Mouse (Mus musculus) thymus, postnatal 0 days (tissue): ENCODE measurements around the gene B3gntl1. TPM values are rescaled to one million over a fixed set of nuclear protein-coding genes. Genes with fewer than 3 reads are reported as not detected.
"Not testable (repeated sequence)": the region's sequence is repeated elsewhere in the genome, so short reads cannot be mapped to it uniquely, and the experiment has no call there.

ENCODE experiments used
- DNase-seq: peaks from one replicate; pipeline ENCODE4 v3.0.0-alpha.2; 2015; ENCODE audit warnings: low spot score
- polyA plus RNA-seq: library from polyadenylated mRNA; unstranded; fragments of >200 nt; fragmentation: Nextera tagmentation; extraction: Ambion mirVana; gene quantifications from 2 replicates; pipeline ENCODE4 v1.2.1, GENCODE M21; 2015

The B3gntl1 gene
- polyA plus RNA-seq, 1 experiment from 2014 or later: 4.4 TPM

- DNase-seq: no peak
Observed at GRCm38 (mm10) chr11:121685491-121686001, 12.6 kb upstream of the B3gntl1 start.

- DNase-seq: no peak
Observed at GRCm38 (mm10) chr11:121683243-121683642, 10.3 kb upstream of the B3gntl1 start.

- DNase-seq: no peak
Observed at GRCm38 (mm10) chr11:121680750-121681149, 7.8 kb upstream of the B3gntl1 start.

DNA sequence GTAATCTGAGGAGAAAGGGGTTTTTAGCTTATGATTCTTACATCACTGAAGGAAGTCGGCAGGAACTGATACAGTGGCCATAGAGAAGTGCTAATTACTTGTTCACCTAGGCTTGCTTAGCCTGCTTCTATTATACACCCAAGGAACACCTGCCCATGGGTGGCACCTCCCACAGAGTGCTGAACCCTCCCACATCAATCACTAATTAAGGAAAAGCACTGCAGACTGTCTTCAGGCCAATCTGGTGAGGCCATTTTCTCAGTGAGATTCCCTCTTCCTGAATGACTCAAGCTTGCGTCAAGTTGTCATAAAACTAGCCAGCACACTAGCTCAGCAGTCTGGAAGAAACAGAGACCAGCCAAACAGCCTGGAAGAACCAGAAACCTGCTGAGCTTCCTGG lies 6.6 kb upstream of the B3gntl1 start:
- DNase-seq: no peak

DNA sequence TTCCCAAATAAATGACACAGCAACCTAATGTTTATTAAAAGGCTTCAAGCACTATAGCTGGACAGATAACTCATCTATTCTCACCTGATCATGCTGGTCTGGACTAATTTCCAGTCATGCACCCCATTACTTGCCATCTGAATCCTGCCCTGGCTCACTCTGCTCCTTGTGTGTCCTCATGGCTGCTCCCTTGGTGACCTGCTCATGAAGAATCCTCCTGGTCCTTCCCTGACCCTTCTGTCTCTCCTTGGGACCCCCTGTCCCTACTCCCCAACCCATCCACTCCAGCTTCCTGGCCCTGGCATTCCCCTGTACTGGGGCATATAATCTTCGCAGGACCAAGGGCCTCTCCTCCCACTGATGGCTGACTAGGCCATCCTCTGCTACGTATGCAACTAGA lies 3.9 kb upstream of the B3gntl1 start:
- no peak for DNase-seq

DNA sequence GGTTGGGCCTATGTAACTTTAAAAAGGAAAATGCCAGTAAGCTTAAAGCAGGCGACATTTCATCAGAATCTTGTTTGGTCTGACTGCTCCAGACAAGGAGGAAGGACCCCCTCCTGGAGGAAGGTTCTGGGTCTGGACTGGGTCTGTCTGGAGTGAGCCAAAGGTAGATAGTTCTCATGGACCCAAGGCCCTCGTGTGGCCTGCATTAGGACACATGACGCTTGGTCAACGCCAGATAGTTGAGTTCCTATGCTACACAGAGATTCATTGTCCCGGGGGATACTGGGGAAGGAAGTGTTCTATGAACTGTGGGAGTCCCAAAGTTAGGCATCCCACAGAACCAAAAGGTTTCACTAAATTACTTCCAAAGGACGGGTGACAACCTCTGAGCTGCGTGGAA lies 676 bp upstream of the B3gntl1 start:
- DNase-seq: no peak

- DNase-seq: no peak
Observed at GRCm38 (mm10) chr11:121672312-121672989, 502 bp downstream of the B3gntl1 start.

GRCm38 (mm10) chr11:121670926-121671325 lies 2.0 kb downstream of the B3gntl1 start:
- DNase-seq: no peak

DNA sequence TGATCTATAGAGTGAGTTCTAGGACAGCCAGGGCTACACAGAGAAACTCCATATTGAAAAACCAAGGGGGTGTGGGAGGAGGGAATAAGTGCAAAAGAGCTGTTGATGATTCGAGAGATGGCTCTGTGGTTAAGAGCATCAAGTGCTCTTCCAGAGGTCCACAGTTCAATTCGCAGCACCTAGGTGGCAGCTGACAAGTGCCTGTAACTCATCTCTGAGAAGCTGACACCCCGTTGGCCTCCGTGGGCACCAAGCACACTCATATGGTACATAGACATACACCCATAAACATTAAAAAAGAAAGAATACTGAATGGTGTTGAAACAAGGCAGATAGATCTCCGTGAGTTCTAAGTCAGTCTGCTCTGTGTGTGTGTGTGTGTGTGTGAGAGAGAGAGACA lies 4.2 kb downstream of the B3gntl1 start:
- no peak for DNase-seq

DNA sequence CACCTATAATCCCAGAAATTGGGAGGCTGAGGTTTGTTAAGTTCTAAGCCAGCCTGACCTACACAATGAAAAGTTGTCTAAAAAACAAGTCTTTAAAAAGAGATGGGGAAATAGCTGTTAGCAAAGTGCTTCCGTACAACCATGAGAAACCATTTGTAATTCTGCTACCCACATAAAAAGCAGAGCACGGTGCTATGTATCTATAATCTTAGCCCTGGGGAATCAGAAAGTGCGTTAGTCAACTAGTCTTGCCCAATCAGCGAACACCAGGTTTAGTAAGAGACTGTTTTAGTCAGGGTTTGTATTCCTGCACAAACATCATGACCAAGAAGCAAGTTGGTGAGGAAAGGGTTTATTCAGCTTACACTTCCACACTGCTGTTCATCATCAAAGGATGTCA lies 5.4 kb downstream of the B3gntl1 start:
- DNase-seq: no peak

DNA sequence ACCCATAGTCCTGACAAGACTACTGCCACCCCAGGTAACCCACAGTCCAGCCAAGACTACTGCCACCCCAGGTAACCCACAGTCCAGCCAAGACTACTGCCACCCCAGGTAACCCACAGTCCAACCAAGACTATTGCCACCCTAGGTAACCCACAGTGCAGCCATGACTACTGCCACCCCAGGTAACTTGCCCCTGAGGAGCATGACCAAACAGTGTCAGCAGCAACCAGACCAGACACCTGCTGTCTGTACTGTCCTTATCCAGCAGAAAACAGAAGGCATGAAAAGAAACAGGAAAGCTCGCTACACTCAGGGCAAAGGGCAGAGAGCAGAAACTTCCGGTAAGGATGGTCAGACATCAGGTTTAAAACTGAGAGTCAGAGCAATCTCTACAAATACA lies 11.8 kb downstream of the B3gntl1 start:
- no peak for DNase-seq

DNA sequence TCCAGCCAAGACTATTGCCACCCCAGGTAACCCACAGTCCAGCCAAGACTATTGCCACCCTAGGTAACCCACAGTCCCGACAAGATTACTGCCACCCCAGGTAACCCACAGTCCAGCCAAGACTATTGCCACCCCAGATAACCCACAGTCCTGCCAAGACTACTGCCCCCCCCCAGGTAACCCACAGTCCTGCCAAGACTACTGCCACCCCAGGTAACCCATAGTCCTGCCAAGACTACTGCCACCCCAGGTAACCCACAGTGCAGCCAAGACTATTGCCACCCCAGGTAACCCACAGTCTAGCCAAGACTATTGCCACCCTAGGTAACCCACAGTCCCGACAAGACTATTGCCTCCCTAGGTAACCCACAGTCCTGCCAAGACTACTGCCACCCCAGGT lies 12.3 kb downstream of the B3gntl1 start:
- not testable (repeated sequence) for DNase-seq

- no peak for DNase-seq
Observed at GRCm38 (mm10) chr11:121658151-121658550, 14.8 kb downstream of the B3gntl1 start.

GRCm38 (mm10) chr11:121655807-121656511 lies 17.0 kb downstream of the B3gntl1 start:
- DNase-seq: no peak

DNA sequence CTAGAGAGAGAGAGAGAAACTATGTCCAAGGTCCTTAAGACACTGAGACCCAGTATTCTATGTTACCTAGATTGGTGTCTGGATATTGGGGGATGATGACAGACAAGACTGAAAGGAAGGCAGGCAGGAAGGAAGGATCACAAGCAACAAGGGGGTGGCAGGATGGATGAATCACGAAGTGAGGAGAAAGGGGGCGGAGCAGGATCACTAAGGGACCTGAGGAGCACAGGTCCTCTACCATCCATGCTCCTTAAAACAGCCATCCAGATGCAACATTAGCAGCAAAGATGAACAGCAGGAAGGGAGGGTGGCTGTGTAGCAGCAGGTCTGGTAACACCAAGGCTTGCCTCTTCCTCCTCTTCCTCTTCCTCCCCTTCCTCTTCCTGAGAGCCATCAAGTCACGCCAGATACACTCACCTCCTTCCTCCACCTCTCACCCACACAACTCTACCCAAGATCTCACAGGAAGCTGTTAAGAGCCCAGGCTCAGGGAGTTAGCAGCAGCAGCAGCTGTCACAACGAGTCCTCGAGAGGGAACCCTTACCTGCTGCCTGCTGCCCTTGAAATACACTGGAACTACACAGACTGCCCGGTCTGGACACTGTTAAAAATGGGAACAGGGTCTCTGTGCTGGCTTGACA lies 17.7 kb downstream of the B3gntl1 start:
- DNase-seq: peak; percentile 28

GRCm38 (mm10) chr11:121654406-121654945 lies 18.5 kb downstream of the B3gntl1 start:
- DNase-seq: no peak

- DNase-seq: no peak
Observed at GRCm38 (mm10) chr11:121653631-121654030, 19.3 kb downstream of the B3gntl1 start.

GRCm38 (mm10) chr11:121652547-121653305 lies 20.2 kb downstream of the B3gntl1 start:
- peak; percentile 74 for DNase-seq

DNA sequence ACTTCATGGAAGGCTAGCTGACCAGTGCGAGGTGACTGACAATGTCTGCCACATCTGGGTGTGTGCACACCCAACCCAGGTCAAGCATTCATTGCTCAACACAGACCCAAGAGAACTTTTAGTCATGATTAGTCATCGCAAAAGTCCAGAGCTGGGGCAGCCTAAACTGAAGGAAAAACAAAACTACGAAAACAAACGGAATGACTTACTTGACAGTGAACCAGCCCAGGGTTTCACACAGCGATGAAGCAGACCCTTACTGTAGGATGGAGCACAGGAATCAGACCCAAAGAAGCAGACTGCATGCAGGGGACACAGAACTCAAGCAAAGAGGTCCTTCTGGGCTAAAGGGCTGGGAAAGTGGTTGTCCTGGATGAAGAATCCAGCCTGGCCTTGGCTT lies 21.0 kb downstream of the B3gntl1 start:
- no peak for DNase-seq

DNA sequence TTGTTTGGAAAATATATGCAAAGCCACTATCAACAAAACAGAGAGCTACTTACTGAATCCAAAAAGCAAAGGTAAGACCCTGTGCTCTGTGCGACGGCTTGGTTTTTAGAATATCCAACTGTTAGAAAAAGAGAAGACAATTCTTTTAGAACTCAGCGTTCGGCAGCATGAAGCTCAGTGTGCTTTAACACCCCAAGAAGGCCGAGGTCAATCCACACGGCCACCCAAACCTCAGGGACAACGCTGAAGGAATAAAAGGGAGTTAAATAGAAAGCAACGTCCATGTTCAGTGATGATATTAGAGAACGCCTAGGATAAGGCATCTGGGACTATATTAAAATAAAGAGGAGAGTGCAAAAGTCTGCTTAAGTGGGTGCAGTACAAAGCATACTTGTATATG lies 21.4 kb downstream of the B3gntl1 start:
- no peak for DNase-seq

DNA sequence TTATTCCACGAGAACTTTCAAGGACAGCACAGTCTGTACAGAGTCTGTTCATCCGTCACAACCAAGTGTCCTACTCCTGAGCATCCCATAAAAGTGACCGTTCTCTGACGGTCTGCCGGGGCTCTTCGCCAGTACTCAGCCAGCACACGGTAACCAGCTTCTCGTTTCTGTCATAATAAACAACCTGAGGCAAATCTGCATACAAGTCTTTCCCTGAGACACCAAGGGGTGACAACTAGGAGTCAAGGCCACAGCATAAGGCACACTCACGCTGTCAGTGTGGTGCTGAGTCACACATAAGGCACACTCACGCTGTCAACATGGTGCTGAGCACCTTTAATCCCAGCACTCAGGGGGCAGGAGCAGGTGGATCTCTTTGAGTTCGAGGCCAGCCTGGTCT lies 22.3 kb downstream of the B3gntl1 start:
- no peak for DNase-seq
